Mouse (Mus musculus): ENCODE data around the gene Clcc1. TPM values are rescaled to one million over a fixed set of nuclear protein-coding genes. Genes with fewer than 3 reads are reported as not detected.

Gene Clcc1
- total and polyA plus RNA-seq, 3 experiments, result 25.9 to 43.0 TPM; not detected in 1

DNA sequence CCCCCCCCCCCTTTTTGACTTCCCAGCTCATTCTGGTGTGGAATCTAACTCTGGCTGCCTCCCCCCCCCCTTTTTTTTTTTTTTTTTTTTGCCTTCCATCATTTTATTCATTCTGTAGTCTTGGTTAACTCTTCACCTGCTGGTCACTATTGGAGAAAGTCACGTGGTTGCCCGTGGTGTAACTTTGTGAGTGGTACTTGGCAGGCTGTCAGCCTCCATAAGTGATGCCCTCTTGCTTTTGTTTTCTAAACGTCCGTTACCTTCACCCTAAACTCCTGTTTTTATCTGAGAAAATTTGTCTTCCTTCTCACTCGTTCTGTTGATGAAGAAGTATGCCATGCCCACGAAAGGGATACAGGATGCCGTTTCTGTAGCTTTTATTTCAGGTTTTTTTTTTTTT is 1.8 kb downstream of the Clcc1 start:
- no peak overlapping the region for H3K4me3 ChIP-seq (ENCODE audit: control insufficient read depth in 1 of 2, insufficient read depth in 1 of 2, low read depth in 2 of 2, low read length in 2 of 2)
- TF ChIP-seq SMC3 (IDR thresholded peaks at IDR 0.05; ENCODE audit: low read depth, low read length) (no peak), ZNF384 (IDR thresholded peaks at IDR 0.05; ENCODE audit: low read depth, low read length) (peak; percentile 43; the same call in 1 of the 2 replicates)
- DNase-seq (ENCODE audit: low read depth, low spot score), result peak; percentile 19

DNA sequence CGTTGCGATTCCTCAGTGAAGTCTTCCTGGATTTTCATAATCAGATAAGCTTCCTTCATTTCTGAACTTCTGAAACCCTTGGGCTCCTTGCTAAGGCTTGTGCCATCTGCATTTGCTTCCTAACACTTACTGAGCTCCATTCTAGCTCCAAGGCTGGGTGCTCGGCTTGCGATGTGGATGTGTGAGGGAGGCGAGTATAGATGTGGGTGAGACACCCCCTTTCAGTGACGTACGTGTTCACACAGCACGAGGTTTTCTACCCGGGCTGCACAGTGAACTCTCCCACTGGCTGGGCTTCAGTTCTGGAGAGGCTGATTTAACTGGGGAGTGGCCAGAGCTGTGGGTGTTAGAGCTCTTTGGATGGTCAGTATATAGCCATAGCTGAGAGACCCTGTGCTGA is 4.9 kb downstream of the Clcc1 start:
- Histone ChIP-seq H3K4me3 (ENCODE audit: control insufficient read depth in 1 of 2, insufficient read depth in 1 of 2, low read depth in 2 of 2, low read length in 2 of 2) (no peak overlapping the region), H3K36me3 (ENCODE audit: control insufficient read depth in 1 of 2, insufficient read depth in 2 of 2, low read length in 2 of 2) (peaks cover 3 to 16% of the 10 kb centered on the region in 2 experiments; a peak in 3 of 4 replicates), H3K79me2 (ENCODE audit: control insufficient read depth, insufficient read depth, low read length, poor library complexity) (peaks cover 9% of the 10 kb centered on the region), H3K9ac (ENCODE audit: control insufficient read depth, low read depth, low read length, poor library complexity, severe bottlenecking) (no peak overlapping the region), H3K4me1 (ENCODE audit: control insufficient read depth in 1 of 2, insufficient read depth in 2 of 2, low read length in 2 of 2) (peaks cover 0 to 2% of the 10 kb centered on the region in 2 experiments; a peak in 1 of 4 replicates), H3K27ac (ENCODE audit: control insufficient read depth, low read depth, low read length) (no peak overlapping the region), H3K27me3 (ENCODE audit: control insufficient read depth in 1 of 2, insufficient read depth in 2 of 2, low read length in 2 of 2) (no peaks in the 10 kb centered on the region), H3K9me3 (replicated peaks; ENCODE audit: insufficient read depth, low read length) (no peaks in the 10 kb centered on the region)
- no peak for TF ChIP-seq TBP (IDR thresholded peaks at IDR 0.05; ENCODE audit: low read depth, low read length)
- no peak for TF ChIP-seq POLR2AphosphoS2 (IDR thresholded peaks at IDR 0.05; ENCODE audit: low read length)
- no peak for TF ChIP-seq MAZ (IDR thresholded peaks at IDR 0.05; ENCODE audit: low read depth, low read length)
- TF ChIP-seq TAL1 (IDR thresholded peaks at IDR 0.05; ENCODE audit: low read length), result no peak
- no peak for TF ChIP-seq ZKSCAN1 (IDR thresholded peaks at IDR 0.05; ENCODE audit: low read depth, low read length)
- no peak for TF ChIP-seq UBTF (IDR thresholded peaks at IDR 0.05; ENCODE audit: borderline replicate concordance, insufficient read depth, low read depth, low read length)
- no peak for TF ChIP-seq MAFK (IDR thresholded peaks at IDR 0.05; ENCODE audit: borderline replicate concordance, low read depth, low read length)
- no peak for TF ChIP-seq ELF1 (IDR thresholded peaks at IDR 0.05; ENCODE audit: low read depth, low read length)
- no peak for TF ChIP-seq USF1 (IDR thresholded peaks at IDR 0.05; ENCODE audit: low read depth, low read length)
- TF ChIP-seq RCOR1 (IDR thresholded peaks at IDR 0.05; ENCODE audit: low read depth, low read length), result no peak
- TF ChIP-seq ZC3H11A (IDR thresholded peaks at IDR 0.05; ENCODE audit: low read depth, low read length), result no peak
- no peak for DNase-seq (ENCODE audit: low read depth, low spot score)

More for the DNA sequence above, 1.8 kb downstream of the Clcc1 start:
- Histone ChIP-seq H3K27ac (ENCODE audit: control insufficient read depth, low read depth, low read length) (no peak overlapping the region), H3K36me3 (ENCODE audit: control insufficient read depth in 1 of 2, insufficient read depth in 2 of 2, low read length in 2 of 2) (peaks cover 0 to 3% of the 10 kb centered on the region in 2 experiments; a peak in 1 of 4 replicates), H3K27me3 (ENCODE audit: control insufficient read depth in 1 of 2, insufficient read depth in 2 of 2, low read length in 2 of 2) (no peaks in the 10 kb centered on the region), H3K9ac (ENCODE audit: control insufficient read depth, low read depth, low read length, poor library complexity, severe bottlenecking) (no peak overlapping the region), H3K4me1 (ENCODE audit: control insufficient read depth in 1 of 2, insufficient read depth in 2 of 2, low read length in 2 of 2) (peaks cover 0 to 2% of the 10 kb centered on the region in 2 experiments; a peak in 2 of 4 replicates), H3K79me2 (ENCODE audit: control insufficient read depth, insufficient read depth, low read length, poor library complexity) (peaks cover 9% of the 10 kb centered on the region), H3K9me3 (replicated peaks; ENCODE audit: insufficient read depth, low read length) (no peaks in the 10 kb centered on the region)

DNA sequence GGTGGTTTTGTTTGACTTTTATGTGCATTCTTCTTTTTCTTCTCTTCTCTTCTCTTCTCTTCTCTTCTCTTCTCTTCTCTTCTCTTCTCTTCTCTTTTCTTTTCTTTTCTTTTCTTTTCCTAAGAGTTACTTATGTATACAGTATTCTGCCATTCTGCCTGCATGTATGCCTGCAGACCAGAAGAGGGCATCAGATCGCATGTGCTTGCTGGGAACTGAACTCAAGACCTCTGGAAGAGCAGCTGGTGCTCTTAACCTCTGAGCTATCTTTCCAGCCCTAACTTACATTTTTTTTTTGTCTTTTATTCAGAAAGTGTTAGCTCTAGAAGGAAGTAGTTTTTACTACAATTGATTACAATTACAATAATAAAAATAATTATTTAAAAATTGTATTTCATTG is 7.2 kb downstream of the Clcc1 start:
- DNase-seq (ENCODE audit: low read depth, low spot score), result peak; percentile 64
- H3K9me3 ChIP-seq (replicated peaks; ENCODE audit: insufficient read depth, low read length), result no peaks in the 10 kb centered on the region
- H3K36me3 ChIP-seq (ENCODE audit: control insufficient read depth in 1 of 2, insufficient read depth in 2 of 2, low read length in 2 of 2), result peaks cover 0 to 16% of the 10 kb centered on the region in 2 experiments; a peak in 2 of 4 replicates

More for the DNA sequence above, 7.2 kb downstream of the Clcc1 start:
- H3K27me3 ChIP-seq (ENCODE audit: control insufficient read depth in 1 of 2, insufficient read depth in 2 of 2, low read length in 2 of 2), result no peaks in the 10 kb centered on the region
- peaks cover 1% of the 10 kb centered on the region; the same call in 1 of the 2 replicates for H3K79me2 ChIP-seq (ENCODE audit: control insufficient read depth, insufficient read depth, low read length, poor library complexity)
- no peaks in the 10 kb centered on the region for H3K4me1 ChIP-seq (ENCODE audit: control insufficient read depth in 1 of 2, insufficient read depth in 2 of 2, low read length in 2 of 2)
- no peak overlapping the region for H3K4me3 ChIP-seq (ENCODE audit: control insufficient read depth in 1 of 2, insufficient read depth in 1 of 2, low read depth in 2 of 2, low read length in 2 of 2)
- no peak overlapping the region for H3K27ac ChIP-seq (ENCODE audit: control insufficient read depth, low read depth, low read length)
- H3K9ac ChIP-seq (ENCODE audit: control insufficient read depth, low read depth, low read length, poor library complexity, severe bottlenecking), result no peak overlapping the region
- peak; percentile 40 to 67 (median 60); a peak in 5 of 6 replicates for TF ChIP-seq CTCF (IDR thresholded peaks at IDR 0.05 in 2 of 3, conservative IDR thresholded peaks at IDR 0.05 in 1 of 3; ENCODE audit: control insufficient read depth in 1 of 3, insufficient read depth in 1 of 3, low read depth in 2 of 3, low read length in 3 of 3, poor library complexity in 1 of 3, severe bottlenecking in 1 of 3)
- TF ChIP-seq MEF2A (IDR thresholded peaks at IDR 0.05; ENCODE audit: extremely low read depth, insufficient replicate concordance, low read depth, low read length, poor library complexity, severe bottlenecking), result no peak
- TF ChIP-seq SIN3A (IDR thresholded peaks at IDR 0.05; ENCODE audit: low read length), result no peak
- no peak for TF ChIP-seq MAX (IDR thresholded peaks at IDR 0.05; ENCODE audit: low read length)
- peak; percentile 65 for TF ChIP-seq SMC3 (IDR thresholded peaks at IDR 0.05; ENCODE audit: low read depth, low read length)
- TF ChIP-seq ZMIZ1 (IDR thresholded peaks at IDR 0.05; ENCODE audit: low read depth, low read length), result no peak
- peak; percentile 46 for TF ChIP-seq RAD21 (IDR thresholded peaks at IDR 0.05; ENCODE audit: low read depth, low read length)
- TF ChIP-seq MYC (IDR thresholded peaks at IDR 0.05; ENCODE audit: low read depth, low read length), result peak; percentile 64; the same call in 1 of the 2 replicates
- no peak for TF ChIP-seq MAFK (IDR thresholded peaks at IDR 0.05; ENCODE audit: borderline replicate concordance, low read depth, low read length)
- TF ChIP-seq ZC3H11A (IDR thresholded peaks at IDR 0.05; ENCODE audit: low read depth, low read length), result peak; percentile 39; the same call in 1 of the 2 replicates

All from MEL (cell line).